Mouse (Mus musculus): ENCODE measurements at regions not wholly inside any gene's neighbourhood (a gene's known extent, or its start where the extent isn't known, plus 50 kb on each side); places are given as distances from the start of the nearest gene placed in this dataset.

GRCm38 (mm10) chr10:16638111-16638510, 1084.9 kb upstream of the Cited2 start:
- no peaks in the 10 kb centered on the region for H3K36me3 ChIP-seq
- no peaks in the 10 kb centered on the region for H3K4me1 ChIP-seq (replicated peaks)
- H3K9ac ChIP-seq (replicated peaks) = no peak overlapping the region
- H3K4me2 ChIP-seq = no peak overlapping the region
- no peak overlapping the region for H3K4me3 ChIP-seq (replicated peaks)
- WGBS = 41% methylated on average over 2 of the region's 2 CpGs
- no peak for ATAC-seq (ENCODE audit: insufficient number of reproducible peaks, insufficient read depth, low FRiP score, low TSS enrichment, low read depth)
- no peak overlapping the region for H3K27ac ChIP-seq
- no peaks in the 10 kb centered on the region for H3K9me3 ChIP-seq
- no peaks in the 10 kb centered on the region for H3K27me3 ChIP-seq

- Histone ChIP-seq H3K4me2 (no peak overlapping the region), H3K4me1 (replicated peaks) (no peaks in the 10 kb centered on the region), H3K27ac (no peak overlapping the region), H3K4me3 (replicated peaks) (no peak overlapping the region), H3K27me3 (no peaks in the 10 kb centered on the region), H3K9ac (replicated peaks) (no peak overlapping the region), H3K36me3 (no peaks in the 10 kb centered on the region), H3K9me3 (no peaks in the 10 kb centered on the region; the same call in 1 of the 2 replicates)
- 7% methylated on average over 4 of the region's 4 CpGs for WGBS
- ATAC-seq (ENCODE audit: insufficient number of reproducible peaks, insufficient read depth, low FRiP score, low TSS enrichment, low read depth) = no peak
These were observed 1082.9 kb upstream of the Cited2 start for GRCm38 (mm10) chr10:16640136-16640535.

GRCm38 (mm10) chr10:16650120-16650519, 1072.9 kb upstream of the Cited2 start:
- Histone ChIP-seq H3K27ac (no peak overlapping the region), H3K9me3 (no peaks in the 10 kb centered on the region), H3K27me3 (no peaks in the 10 kb centered on the region), H3K4me1 (replicated peaks) (no peaks in the 10 kb centered on the region), H3K4me2 (no peak overlapping the region), H3K36me3 (no peaks in the 10 kb centered on the region), H3K4me3 (replicated peaks) (no peak overlapping the region), H3K9ac (replicated peaks) (no peak overlapping the region)
- ATAC-seq (ENCODE audit: insufficient number of reproducible peaks, insufficient read depth, low FRiP score, low TSS enrichment, low read depth) = no peak
- 53% methylated on average over 1 of the region's 1 CpGs for WGBS

GRCm38 (mm10) chr10:16652450-16652849, 1070.6 kb upstream of the Cited2 start:
- no peak overlapping the region for H3K4me3 ChIP-seq (replicated peaks)
- no peak for ATAC-seq (ENCODE audit: insufficient number of reproducible peaks, insufficient read depth, low FRiP score, low TSS enrichment, low read depth)
- no peaks in the 10 kb centered on the region for H3K4me1 ChIP-seq (replicated peaks)
- H3K27me3 ChIP-seq = no peaks in the 10 kb centered on the region
- H3K36me3 ChIP-seq = no peaks in the 10 kb centered on the region
- 84% methylated on average over 4 of the region's 4 CpGs for WGBS
- no peak overlapping the region for H3K9ac ChIP-seq (replicated peaks)
- H3K4me2 ChIP-seq = no peak overlapping the region
- H3K9me3 ChIP-seq = no peaks in the 10 kb centered on the region
- H3K27ac ChIP-seq = no peak overlapping the region

DNA sequence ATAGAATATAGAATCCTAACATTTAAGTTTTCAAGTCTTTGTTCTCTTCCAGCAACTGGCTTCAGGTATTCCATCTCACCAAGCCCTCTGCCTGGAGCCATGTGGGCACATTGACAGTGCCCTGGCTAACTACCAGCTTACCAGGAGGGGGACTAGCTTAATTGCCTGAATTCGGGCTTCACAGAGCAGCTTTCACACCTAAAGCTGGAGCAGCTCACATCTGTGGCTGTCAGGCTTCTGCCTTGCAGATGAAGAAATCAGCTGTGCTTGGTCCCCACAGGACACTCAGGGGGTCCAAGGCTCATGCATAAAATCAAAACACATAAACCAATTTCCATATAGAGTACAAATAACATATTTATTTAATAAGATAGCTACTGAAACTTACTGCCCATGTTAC, 1058.5 kb upstream of the Cited2 start:
- no peaks in the 10 kb centered on the region for H3K4me1 ChIP-seq (replicated peaks)
- no peaks in the 10 kb centered on the region for H3K9me3 ChIP-seq
- no peaks in the 10 kb centered on the region for H3K27me3 ChIP-seq
- 0% methylated on average over 1 of the region's 1 CpGs for WGBS
- H3K9ac ChIP-seq (replicated peaks) = no peak overlapping the region
- H3K4me3 ChIP-seq (replicated peaks) = no peak overlapping the region
- no peaks in the 10 kb centered on the region for H3K36me3 ChIP-seq
- H3K4me2 ChIP-seq = no peak overlapping the region
- no peak overlapping the region for H3K27ac ChIP-seq
- ATAC-seq (ENCODE audit: insufficient number of reproducible peaks, insufficient read depth, low FRiP score, low TSS enrichment, low read depth) = no peak

DNA sequence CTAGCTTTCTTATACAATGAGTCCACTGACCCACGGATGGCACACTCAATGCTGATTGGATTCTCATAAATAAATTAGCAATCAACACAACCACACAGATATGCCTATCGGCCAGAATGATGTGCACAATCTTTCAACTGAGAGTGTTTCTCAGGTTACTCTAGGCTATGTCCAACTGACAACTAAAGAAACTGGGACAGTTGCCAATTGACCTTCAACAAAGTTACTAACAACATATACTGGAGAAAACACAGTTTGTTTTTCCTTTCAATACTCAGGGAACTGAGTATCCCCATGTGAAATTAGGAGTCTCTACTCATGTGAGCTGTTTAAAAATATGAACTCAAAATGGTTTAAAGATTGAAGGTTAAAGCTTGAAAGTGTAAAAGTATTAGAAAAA, 1052.7 kb upstream of the Cited2 start:
- Histone ChIP-seq H3K27ac (no peak overlapping the region), H3K9ac (replicated peaks) (no peak overlapping the region), H3K4me2 (no peak overlapping the region), H3K4me1 (replicated peaks) (no peaks in the 10 kb centered on the region), H3K9me3 (no peaks in the 10 kb centered on the region), H3K27me3 (no peaks in the 10 kb centered on the region), H3K36me3 (no peaks in the 10 kb centered on the region), H3K4me3 (replicated peaks) (no peak overlapping the region)
- ATAC-seq (ENCODE audit: insufficient number of reproducible peaks, insufficient read depth, low FRiP score, low TSS enrichment, low read depth) = no peak
- 81% methylated on average over 2 of the region's 2 CpGs for WGBS

DNA sequence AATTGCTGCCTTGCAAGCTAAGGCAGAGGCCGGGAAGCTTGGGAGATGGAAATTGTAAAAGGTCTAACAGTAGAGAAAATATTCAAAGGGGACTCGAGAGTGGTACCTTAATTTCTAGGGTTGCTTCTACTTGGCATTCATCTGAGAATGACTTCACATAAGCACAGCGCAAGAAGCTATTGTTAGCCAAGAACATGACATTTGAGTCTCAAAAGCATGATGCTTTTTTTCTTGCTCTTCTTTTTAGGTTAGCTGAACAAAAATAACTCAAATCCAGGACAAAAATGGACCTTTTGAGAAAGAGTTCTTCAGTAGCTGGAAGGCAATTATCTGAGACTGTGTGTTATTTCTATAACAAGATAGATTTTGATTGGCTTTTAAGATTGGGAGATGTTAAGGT, 1042.0 kb upstream of the Cited2 start:
- Histone ChIP-seq H3K4me3 (replicated peaks) (no peak overlapping the region), H3K27ac (no peak overlapping the region), H3K9me3 (no peaks in the 10 kb centered on the region), H3K9ac (replicated peaks) (no peak overlapping the region), H3K36me3 (no peaks in the 10 kb centered on the region), H3K4me1 (replicated peaks) (no peaks in the 10 kb centered on the region), H3K27me3 (no peaks in the 10 kb centered on the region), H3K4me2 (no peak overlapping the region)
- no peak for ATAC-seq (ENCODE audit: insufficient number of reproducible peaks, insufficient read depth, low FRiP score, low TSS enrichment, low read depth)
- WGBS = 92% methylated on average over 3 of the region's 3 CpGs

- WGBS = 82% methylated on average over 1 of the region's 1 CpGs
- no peak for ATAC-seq (ENCODE audit: insufficient number of reproducible peaks, insufficient read depth, low FRiP score, low TSS enrichment, low read depth)
- H3K4me2 ChIP-seq = no peak overlapping the region
- H3K36me3 ChIP-seq = no peaks in the 10 kb centered on the region
- H3K4me1 ChIP-seq (replicated peaks) = no peaks in the 10 kb centered on the region
- H3K9me3 ChIP-seq = no peaks in the 10 kb centered on the region
- no peak overlapping the region for H3K4me3 ChIP-seq (replicated peaks)
- no peak overlapping the region for H3K9ac ChIP-seq (replicated peaks)
- no peak overlapping the region for H3K27ac ChIP-seq
- H3K27me3 ChIP-seq = no peaks in the 10 kb centered on the region
These were observed 1037.7 kb upstream of the Cited2 start for GRCm38 (mm10) chr10:16685352-16685751.

DNA sequence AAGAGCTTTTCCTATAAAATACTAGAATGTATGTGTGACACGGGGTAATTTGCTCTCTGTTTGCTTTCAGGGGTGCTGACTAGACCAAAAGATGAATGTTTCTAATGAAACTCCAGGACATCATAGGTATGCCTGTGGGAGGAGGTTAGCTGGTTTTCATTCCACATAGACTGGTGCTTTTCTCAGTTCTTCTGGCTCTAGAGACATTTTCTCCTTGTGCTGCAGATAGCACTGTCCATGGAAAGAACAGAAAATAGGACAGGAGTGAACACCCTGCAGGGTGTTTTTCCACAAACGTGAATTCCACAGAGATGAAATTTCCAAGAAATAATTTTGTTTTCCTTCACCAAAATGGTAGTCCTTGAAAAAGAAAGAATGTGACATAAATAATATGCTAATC, 1016.0 kb upstream of the Cited2 start:
- Histone ChIP-seq H3K9me3 (no peaks in the 10 kb centered on the region), H3K27ac (no peak overlapping the region), H3K9ac (replicated peaks) (no peak overlapping the region), H3K4me1 (replicated peaks) (no peaks in the 10 kb centered on the region), H3K4me3 (replicated peaks) (no peak overlapping the region), H3K36me3 (no peaks in the 10 kb centered on the region), H3K27me3 (no peaks in the 10 kb centered on the region), H3K4me2 (no peak overlapping the region)
- 50% methylated on average over 2 of the region's 2 CpGs for WGBS
- ATAC-seq (ENCODE audit: insufficient number of reproducible peaks, insufficient read depth, low FRiP score, low TSS enrichment, low read depth) = no peak

DNA sequence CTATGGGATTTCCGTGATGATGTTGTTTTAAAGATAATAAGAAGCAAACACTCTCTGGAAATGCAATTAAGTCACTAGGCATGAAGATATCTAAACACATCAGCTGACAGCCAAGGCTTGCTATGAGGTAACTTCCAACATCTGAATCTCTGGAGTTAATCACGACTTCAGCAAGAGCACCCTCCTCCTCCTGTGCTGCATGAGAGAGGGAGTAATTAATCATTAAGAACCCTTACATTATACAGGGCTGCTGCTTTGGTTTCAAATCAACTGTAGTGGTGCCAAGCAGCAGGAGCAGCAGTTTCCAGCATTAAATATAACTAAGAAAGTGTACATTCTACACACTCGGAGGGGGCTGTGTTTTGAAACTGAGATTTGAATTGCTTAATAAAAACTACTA, 1009.9 kb upstream of the Cited2 start:
- Histone ChIP-seq H3K4me1 (replicated peaks) (no peaks in the 10 kb centered on the region), H3K36me3 (no peaks in the 10 kb centered on the region), H3K27me3 (no peaks in the 10 kb centered on the region), H3K4me2 (no peak overlapping the region), H3K9ac (replicated peaks) (no peak overlapping the region), H3K27ac (no peak overlapping the region), H3K9me3 (no peaks in the 10 kb centered on the region), H3K4me3 (replicated peaks) (no peak overlapping the region)
- ATAC-seq (ENCODE audit: insufficient number of reproducible peaks, insufficient read depth, low FRiP score, low TSS enrichment, low read depth) = no peak
- 50% methylated on average over 3 of the region's 3 CpGs for WGBS

DNA sequence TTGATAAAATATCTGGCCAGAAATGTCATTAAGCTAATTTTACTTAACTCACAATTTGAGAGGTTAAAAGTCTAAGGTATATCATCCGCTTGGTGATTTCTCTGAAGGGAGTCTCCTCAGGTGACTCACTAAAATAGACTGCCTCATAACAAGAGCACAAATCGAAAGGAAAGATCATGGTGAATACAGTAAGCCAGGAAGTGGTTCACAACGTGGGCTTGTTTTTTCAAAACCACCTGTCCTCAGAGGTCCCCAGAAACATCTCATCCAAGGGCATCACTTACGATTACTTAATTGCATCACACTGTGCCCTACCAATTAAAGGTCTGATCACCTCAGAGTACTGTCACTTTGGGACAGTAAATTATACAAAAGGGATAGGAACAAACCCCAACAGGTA, 1009.0 kb upstream of the Cited2 start:
- Histone ChIP-seq H3K4me2 (no peak overlapping the region), H3K36me3 (no peaks in the 10 kb centered on the region), H3K27me3 (no peaks in the 10 kb centered on the region), H3K9me3 (no peaks in the 10 kb centered on the region), H3K4me3 (replicated peaks) (no peak overlapping the region), H3K9ac (replicated peaks) (no peak overlapping the region), H3K4me1 (replicated peaks) (no peaks in the 10 kb centered on the region), H3K27ac (no peak overlapping the region)
- no peak for ATAC-seq (ENCODE audit: insufficient number of reproducible peaks, insufficient read depth, low FRiP score, low TSS enrichment, low read depth)
- WGBS = 72% methylated on average over 4 of the region's 4 CpGs

DNA sequence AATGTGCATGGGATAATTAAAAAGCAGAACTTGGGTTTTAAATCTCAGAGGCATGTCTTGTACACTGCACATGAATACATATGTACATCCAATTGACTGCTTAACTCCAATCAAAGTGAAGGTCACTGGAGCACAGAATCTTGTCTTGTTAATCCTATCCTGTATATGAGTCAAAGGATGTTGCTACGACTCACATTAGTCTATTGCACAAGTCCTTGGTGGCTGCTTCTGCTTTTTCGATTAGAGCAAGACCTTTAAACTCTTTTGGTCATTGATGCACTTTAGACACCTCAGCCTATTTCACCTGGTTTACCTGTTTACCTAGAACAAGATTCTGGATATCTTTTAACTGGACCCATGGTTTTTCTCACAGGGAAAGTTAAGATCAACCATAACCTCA, 1008.5 kb upstream of the Cited2 start:
- WGBS = 86% methylated on average over 2 of the region's 2 CpGs
- no peaks in the 10 kb centered on the region for H3K36me3 ChIP-seq

More for the DNA sequence above, 1008.5 kb upstream of the Cited2 start:
- H3K4me3 ChIP-seq (replicated peaks) = no peak overlapping the region
- no peak overlapping the region for H3K9ac ChIP-seq (replicated peaks)
- no peaks in the 10 kb centered on the region for H3K4me1 ChIP-seq (replicated peaks)
- no peaks in the 10 kb centered on the region for H3K9me3 ChIP-seq
- H3K27me3 ChIP-seq = no peaks in the 10 kb centered on the region
- ATAC-seq (ENCODE audit: insufficient number of reproducible peaks, insufficient read depth, low FRiP score, low TSS enrichment, low read depth) = no peak
- H3K4me2 ChIP-seq = no peak overlapping the region
- no peak overlapping the region for H3K27ac ChIP-seq

All from limb, embryonic 12.5 days (tissue).